Mouse (Mus musculus) forebrain, embryonic 10.5 days (tissue): Measurements from ENCODE around the gene Sesn1. TPM values are rescaled to one million over a fixed set of nuclear protein-coding genes. Genes with fewer than 3 reads are reported as not detected.

Experiments
- DNase-seq: peaks from one replicate; pipeline ENCODE4 v3.0.0-alpha.2; 2017; ENCODE audit warnings: low spot score; ENCODE audit errors: extremely low spot score
- H3K27ac ChIP-seq: fragments of 300-500 bp; sonication (generic); 2 replicates; pipeline ENCODE4 v1.5.1; 2016; ENCODE audit warnings: mild to moderate bottlenecking
- H3K27me3 ChIP-seq: fragments of 300-500 bp; sonication (generic); 2 replicates; pipeline ENCODE4 v1.6.1; 2016; ENCODE audit warnings: mild to moderate bottlenecking; ENCODE audit not compliant: poor library complexity, severe bottlenecking
- H3K36me3 ChIP-seq: fragments of 300-500 bp; sonication (generic); replicated peaks from 2 replicates; pipeline ENCODE4 v1.6.1; 2016; ENCODE audit warnings: mild to moderate bottlenecking, moderate library complexity
- H3K4me1 ChIP-seq: fragments of 300-500 bp; sonication (generic); 2 replicates; pipeline ENCODE4 v1.6.1; 2016
- H3K4me3 ChIP-seq: fragments of 300-500 bp; sonication (generic); 2 replicates; pipeline ENCODE4 v1.5.1; 2016; ENCODE audit warnings: mild to moderate bottlenecking, moderate library complexity
- H3K9me3 ChIP-seq: fragments of 300-500 bp; sonication (generic); 2 replicates; pipeline ENCODE4 v1.6.1; 2016; ENCODE audit warnings: mild to moderate bottlenecking, moderate library complexity
- WGBS: fragments of 180-500 bp; shearing (Covaris S2); methylation state at CpG from one replicate; pipeline ENCODE4 v1.1.7; 2016; 5-methylcytosine and 5-hydroxymethylcytosine counted together
- polyA plus RNA-seq: library from polyadenylated mRNA; unstranded; fragments of >200 nt; fragmentation: Nextera tagmentation; extraction: Ambion mirVana; gene quantifications from 2 replicates; pipeline ENCODE4 v1.2.1, GENCODE M21; 2016

Gene Sesn1
- polyA plus RNA-seq, 1 experiment from 2014 or later = 18.4 TPM

DNA sequence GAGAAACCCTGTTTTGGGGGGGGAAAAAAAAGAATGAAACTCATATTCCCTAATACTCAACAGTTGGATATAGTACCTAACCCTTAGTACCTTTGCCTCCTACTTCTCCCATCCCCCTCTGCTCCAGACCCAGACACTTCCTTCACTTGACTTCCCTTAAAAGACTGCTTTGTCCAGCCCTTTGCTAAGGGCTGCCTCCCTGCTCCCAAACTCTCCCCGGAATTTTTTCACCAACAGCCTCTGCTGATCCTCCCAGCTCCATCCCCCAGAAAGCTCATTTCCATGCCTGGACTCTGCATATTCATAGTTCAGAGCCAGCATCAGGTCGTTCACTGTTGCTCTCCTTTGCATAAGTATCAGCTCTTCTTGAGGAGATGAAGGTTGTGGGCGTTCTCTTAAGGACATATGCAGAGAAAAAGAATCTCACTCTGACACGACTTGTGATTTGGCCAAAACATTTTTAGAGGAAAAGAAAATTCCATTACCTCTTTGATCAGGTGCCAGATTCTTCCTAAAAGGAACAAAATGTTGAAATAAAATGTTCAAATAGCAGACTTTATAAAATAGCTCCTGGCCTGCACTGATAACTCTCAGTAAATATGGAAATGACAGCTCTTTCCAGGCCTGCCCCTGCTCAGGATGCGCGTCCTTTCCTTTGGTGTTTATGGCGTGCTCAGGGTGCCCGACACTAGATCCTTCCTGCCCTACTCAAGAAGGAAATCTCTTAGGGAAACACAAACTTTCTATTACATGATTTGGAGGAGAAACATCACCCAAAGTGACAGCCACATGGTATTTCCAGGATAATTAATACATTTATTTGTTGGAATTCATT, 74.2 kb downstream of the Sesn1 start:
- Histone ChIP-seq H3K9me3 (no peaks in the 10 kb centered on the region), H3K27ac (no peak overlapping the region), H3K27me3 (no peaks in the 10 kb centered on the region), H3K4me3 (no peak overlapping the region), H3K4me1 (peaks cover 45% of the 10 kb centered on the region), H3K36me3 (no peaks in the 10 kb centered on the region)
- DNase-seq = no peak
- WGBS = 53% methylated on average over 8 of the region's 8 CpGs

DNA sequence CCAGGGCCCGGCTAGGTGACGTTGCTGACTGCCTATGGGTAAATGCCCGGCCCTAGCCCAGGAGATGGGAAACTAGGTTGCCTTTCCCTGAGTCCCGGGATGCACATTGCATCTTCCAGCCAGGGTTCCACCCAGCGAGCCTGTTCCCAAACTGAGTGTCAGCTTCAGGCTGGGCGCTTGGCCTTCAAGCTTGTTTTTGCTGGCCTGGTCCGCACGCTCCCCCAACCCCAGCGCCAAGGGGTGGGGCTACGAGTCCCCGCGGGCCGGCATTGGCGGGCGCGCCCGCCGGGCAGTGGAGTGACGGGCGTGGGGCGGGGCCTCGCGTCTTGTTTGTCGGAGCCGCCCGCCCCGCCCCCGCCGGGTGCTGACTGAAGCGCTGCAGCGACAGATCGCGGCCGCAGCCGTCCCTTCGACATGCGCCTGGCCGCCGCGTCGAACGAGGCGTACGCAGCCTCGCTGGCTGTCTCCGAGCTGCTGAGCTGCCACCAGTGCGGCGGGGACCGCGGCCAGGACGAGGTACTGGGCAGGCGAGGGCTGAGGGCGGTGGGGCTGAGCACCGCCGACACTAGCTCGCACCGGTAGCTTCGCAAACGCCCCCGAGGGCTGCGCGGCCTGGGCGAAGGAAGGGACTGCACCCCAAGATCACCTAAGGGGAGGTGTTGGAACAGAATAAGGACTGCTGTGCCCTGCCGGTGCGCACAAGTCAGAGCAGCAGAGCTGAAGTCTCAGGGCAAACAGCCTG, 77.5 kb downstream of the Sesn1 start:
- 1% methylated on average over 65 of the region's 65 CpGs for WGBS
- H3K4me1 ChIP-seq = peaks cover 26% of the 10 kb centered on the region
- H3K4me3 ChIP-seq = peak overlapping the region; percentile 70
- peak; percentile 93 for DNase-seq
- no peaks in the 10 kb centered on the region for H3K27me3 ChIP-seq
- H3K9me3 ChIP-seq = no peaks in the 10 kb centered on the region
- H3K27ac ChIP-seq = peak overlapping the region; percentile 89
- H3K36me3 ChIP-seq = no peaks in the 10 kb centered on the region

GRCm38 (mm10) chr10:41888365-41888941, 78.7 kb downstream of the Sesn1 start:
- no peaks in the 10 kb centered on the region for H3K27me3 ChIP-seq
- peaks cover 25% of the 10 kb centered on the region for H3K4me1 ChIP-seq
- H3K27ac ChIP-seq = no peak overlapping the region
- peak overlapping the region; percentile 70; the same call in 1 of the 2 replicates for H3K4me3 ChIP-seq
- H3K9me3 ChIP-seq = no peaks in the 10 kb centered on the region
- 69% methylated on average over 4 of the region's 4 CpGs for WGBS
- no peaks in the 10 kb centered on the region for H3K36me3 ChIP-seq
- DNase-seq = no peak

GRCm38 (mm10) chr10:41889566-41889965, 79.8 kb downstream of the Sesn1 start:
- Histone ChIP-seq H3K9me3 (no peaks in the 10 kb centered on the region), H3K27me3 (no peaks in the 10 kb centered on the region), H3K27ac (no peak overlapping the region), H3K4me3 (no peak overlapping the region), H3K36me3 (no peaks in the 10 kb centered on the region), H3K4me1 (peaks cover 30% of the 10 kb centered on the region)
- DNase-seq = no peak
- WGBS = 85% methylated on average over 5 of the region's 5 CpGs

DNA sequence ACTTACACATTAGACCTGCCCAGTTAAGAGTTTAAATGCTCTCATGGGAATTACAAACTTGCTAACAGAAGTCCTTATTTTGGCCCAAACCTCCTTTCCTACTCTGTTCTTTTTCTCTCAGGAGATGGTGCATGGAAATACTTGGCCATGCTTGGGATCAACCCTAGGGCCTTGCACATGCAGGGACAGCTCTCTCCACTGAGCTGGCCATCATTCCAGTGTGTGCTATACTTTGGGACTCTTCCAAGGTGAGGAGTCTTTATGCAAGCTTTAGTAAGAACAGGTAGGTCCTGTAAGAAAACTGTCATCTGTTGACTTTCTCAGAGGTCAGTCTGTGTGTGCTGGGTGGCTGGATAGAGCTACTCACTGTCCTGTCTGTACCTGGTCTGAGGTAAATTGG, 80.8 kb downstream of the Sesn1 start:
- DNase-seq = no peak
- no peaks in the 10 kb centered on the region for H3K9me3 ChIP-seq
- H3K27ac ChIP-seq = no peak overlapping the region
- no peaks in the 10 kb centered on the region for H3K36me3 ChIP-seq
- peaks cover 31% of the 10 kb centered on the region for H3K4me1 ChIP-seq
- H3K27me3 ChIP-seq = no peaks in the 10 kb centered on the region
- H3K4me3 ChIP-seq = no peak overlapping the region

DNA sequence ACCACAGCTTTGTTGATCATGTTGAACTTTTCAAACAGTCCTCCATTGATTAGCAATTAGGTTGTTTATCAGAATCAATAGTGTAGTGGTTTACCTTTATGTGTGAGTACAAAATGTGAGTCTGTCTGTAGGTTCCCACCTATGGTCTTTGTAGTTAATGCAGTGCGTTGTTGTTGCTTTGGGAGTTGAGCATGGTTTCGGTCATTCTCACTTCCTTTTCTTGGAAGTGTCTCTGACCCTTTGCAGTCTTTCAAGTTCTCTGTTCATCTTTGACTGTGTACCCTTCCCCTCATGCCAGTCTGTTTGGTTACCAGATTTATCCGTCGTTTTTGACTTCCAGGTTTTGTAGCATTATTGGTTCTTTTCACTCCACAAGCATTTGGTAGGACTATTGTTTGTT, 81.6 kb downstream of the Sesn1 start:
- WGBS = 90% methylated on average over 4 of the region's 4 CpGs
- DNase-seq = no peak

DNA sequence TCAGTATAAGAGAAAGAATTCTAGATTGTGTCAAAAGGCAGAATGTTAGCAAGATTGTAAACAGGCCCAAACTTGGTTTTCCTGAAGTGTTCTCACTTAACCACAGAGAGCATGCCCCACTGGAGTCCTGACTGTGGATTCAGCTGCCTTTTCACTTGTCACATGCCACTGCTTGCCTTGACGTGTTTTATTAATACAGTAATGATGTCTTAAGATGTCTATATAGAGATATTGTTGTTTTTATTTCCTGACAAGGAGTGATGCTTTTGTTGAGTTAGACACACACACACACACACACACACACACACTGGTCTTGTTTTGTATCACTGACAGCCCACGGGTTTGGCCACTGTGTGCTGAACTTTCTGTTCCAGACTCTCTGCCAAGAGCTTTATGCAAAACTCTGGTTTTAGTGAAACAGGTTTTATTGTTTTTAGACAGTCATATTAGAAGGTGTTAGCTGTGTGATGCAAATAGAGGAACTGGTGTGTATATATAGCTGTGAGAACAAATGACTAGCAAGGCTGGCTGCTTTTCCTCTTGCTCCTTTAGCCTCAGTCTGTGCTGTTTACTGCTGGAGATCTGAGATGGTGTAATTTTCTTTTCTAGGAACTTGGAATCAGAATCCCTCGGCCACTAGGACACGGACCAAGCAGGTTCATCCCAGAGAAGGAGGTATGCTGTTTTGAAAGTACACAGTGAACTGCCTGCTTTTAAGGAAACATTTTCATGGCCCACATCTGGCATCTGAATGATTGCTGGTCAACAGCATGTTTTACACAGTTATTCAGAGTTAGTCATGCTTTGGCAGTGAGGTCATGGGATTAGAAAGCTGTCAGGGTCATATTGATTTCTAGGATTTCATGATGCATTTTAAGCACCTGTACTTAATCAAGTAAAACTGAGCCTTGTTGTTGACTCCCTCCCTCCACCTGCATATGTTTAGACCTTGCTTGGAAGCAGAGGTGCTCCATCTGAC, 84.0 kb downstream of the Sesn1 start:
- Histone ChIP-seq H3K4me1 (peaks cover 11% of the 10 kb centered on the region), H3K4me3 (no peak overlapping the region), H3K9me3 (no peaks in the 10 kb centered on the region), H3K27me3 (no peaks in the 10 kb centered on the region), H3K27ac (no peak overlapping the region), H3K36me3 (peaks cover 8% of the 10 kb centered on the region)
- WGBS = 68% methylated on average over 4 of the region's 4 CpGs
- no peak for DNase-seq

More for the DNA sequence above, 81.6 kb downstream of the Sesn1 start:
- Histone ChIP-seq H3K9me3 (no peaks in the 10 kb centered on the region), H3K27me3 (no peaks in the 10 kb centered on the region), H3K4me3 (no peak overlapping the region), H3K4me1 (peaks cover 31% of the 10 kb centered on the region), H3K36me3 (no peaks in the 10 kb centered on the region), H3K27ac (no peak overlapping the region)

DNA sequence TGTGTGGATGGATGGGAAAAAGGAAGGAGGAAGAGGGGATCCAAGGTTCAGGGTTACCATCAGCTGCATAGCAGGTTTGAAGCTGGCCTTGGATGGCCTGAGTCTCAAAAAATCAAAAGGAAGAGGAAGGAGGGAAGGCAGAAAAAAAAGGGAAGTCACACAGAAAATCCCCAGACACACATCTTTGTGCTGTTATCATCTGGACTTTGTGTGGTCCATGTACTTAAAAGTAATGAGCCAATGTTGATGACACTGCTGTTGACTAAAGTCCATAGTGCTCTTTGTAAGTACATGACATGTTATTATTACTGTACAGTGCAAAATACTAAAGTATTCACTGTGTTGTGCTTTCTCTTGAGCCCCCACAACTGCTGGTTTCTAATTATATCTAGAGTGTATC, 86.7 kb downstream of the Sesn1 start:
- Histone ChIP-seq H3K4me3 (no peak overlapping the region), H3K9me3 (no peaks in the 10 kb centered on the region), H3K36me3 (peaks cover 15% of the 10 kb centered on the region), H3K4me1 (peaks cover 10% of the 10 kb centered on the region), H3K27me3 (no peaks in the 10 kb centered on the region), H3K27ac (no peak overlapping the region)
- no peak for DNase-seq

DNA sequence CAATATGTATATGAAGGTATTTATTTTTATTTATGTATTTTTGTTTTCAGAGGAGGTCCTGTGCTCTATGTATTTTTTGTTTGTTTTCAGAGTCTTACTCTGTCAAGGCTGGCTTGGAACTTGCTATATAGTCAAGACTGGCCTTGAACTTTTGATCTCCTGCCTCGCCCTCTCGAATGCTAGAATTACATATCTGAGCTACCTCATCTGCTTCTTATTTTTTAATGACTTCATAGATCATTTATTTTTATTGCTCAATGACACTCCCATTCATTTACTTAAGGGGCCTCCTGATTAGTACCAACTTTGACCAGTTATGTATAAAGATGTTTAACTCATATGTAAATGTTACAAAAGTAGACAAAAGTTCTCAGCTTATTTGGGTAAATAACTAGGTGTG, 87.1 kb downstream of the Sesn1 start:
- 92% methylated on average over 2 of the region's 2 CpGs for WGBS
- H3K27ac ChIP-seq = no peak overlapping the region
- peaks cover 15% of the 10 kb centered on the region for H3K36me3 ChIP-seq
- no peaks in the 10 kb centered on the region for H3K9me3 ChIP-seq
- DNase-seq = no peak
- H3K27me3 ChIP-seq = no peaks in the 10 kb centered on the region
- peaks cover 10% of the 10 kb centered on the region for H3K4me1 ChIP-seq
- no peak overlapping the region for H3K4me3 ChIP-seq

- Histone ChIP-seq H3K4me1 (no peaks in the 10 kb centered on the region), H3K27ac (no peak overlapping the region), H3K9me3 (no peaks in the 10 kb centered on the region), H3K27me3 (no peaks in the 10 kb centered on the region), H3K4me3 (no peak overlapping the region), H3K36me3 (peaks cover 42% of the 10 kb centered on the region)
- WGBS = 94% methylated on average over 8 of the region's 8 CpGs
- DNase-seq = no peak
Observed at GRCm38 (mm10) chr10:41901456-41901855, 91.7 kb downstream of the Sesn1 start.

DNA sequence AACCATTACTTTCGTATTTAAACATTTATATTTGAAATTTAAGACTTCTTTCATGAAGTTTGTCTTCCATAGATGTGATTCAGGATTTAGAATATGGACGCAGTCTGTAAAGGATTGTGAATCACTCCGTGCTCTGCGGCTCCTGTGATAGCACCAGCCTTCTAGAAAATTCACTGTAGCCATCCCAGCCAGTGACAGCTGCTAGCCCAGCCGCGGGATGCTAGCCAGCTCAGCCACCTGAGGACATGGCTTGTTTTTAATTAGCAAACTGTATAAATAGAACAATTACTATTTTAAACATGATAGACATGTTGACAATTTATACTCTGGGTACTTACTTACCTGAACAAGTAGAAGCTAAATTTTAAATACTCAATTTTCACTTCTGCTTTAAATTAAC, 92.1 kb downstream of the Sesn1 start:
- Histone ChIP-seq H3K4me3 (no peak overlapping the region), H3K36me3 (peaks cover 46% of the 10 kb centered on the region), H3K9me3 (no peaks in the 10 kb centered on the region), H3K27me3 (no peaks in the 10 kb centered on the region), H3K4me1 (no peaks in the 10 kb centered on the region), H3K27ac (no peak overlapping the region)
- WGBS = 96% methylated on average over 6 of the region's 6 CpGs
- DNase-seq = no peak

DNA sequence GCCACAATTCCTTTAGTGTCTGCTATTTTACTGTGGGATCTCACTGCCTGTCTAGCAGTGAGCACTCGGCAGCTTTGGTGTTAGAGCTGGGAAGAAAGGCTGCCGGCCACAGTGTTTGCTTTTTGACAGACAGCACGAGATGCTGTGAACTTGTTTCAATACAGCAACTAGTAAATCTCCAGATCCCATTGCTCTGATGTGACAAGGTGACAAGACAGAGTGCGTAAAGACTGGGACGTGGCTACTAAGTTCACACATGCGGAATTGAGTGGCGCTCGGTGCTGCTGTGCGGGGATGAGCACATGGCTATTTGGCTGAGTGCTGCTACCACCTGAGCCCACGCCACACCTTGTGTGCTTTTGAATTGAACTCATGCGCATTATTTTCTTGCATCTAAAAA, 97.7 kb downstream of the Sesn1 start:
- Histone ChIP-seq H3K9me3 (no peaks in the 10 kb centered on the region), H3K27me3 (no peaks in the 10 kb centered on the region), H3K36me3 (peaks cover 38% of the 10 kb centered on the region), H3K4me3 (no peak overlapping the region), H3K4me1 (peaks cover 14% of the 10 kb centered on the region), H3K27ac (no peak overlapping the region)
- WGBS = 93% methylated on average over 11 of the region's 11 CpGs
- no peak for DNase-seq
